Mouse (Mus musculus): ENCODE results near the gene Gcnt1.
A peak's percentile ranks its signal among the peaks of the same experiment; 100 is the strongest.

Gcnt1 gene

DNA sequence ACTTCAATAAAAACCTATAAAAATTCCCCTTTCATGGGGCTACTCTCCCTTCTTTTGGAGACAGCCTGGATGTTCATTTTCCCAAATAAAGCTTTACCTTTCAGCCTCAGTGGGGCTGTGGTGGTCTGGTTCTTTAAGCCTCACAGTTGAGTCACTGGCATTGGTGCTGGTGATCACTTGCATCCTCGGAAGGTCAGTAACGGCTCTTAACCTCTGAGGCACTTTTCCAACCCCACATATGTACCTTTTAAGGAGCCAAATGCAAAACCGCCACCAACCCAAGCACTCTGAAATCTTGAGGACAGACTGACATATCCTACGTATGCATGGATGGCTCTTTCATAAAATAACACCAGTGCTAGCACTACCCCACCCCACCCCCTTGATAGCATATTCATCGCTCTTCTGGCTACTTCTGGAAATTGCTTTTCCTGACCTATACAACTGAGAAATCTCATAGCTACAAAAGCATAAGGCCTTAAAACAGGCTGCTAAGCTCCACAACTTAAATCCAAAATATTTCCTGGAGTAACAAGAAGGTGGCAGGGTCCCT is 48.9 kb downstream of the Gcnt1 start:
- H3K27me3 ChIP-seq (ENCODE audit: control insufficient read depth, insufficient read depth, low read length, poor library complexity, severe bottlenecking) = no peaks in the 10 kb centered on the region
- peaks cover 5% of the 10 kb centered on the region; the same call in 1 of the 2 replicates for H3K36me3 ChIP-seq (ENCODE audit: control insufficient read depth, insufficient read depth, low read length, poor library complexity, severe bottlenecking)
- no peak for DNase-seq (ENCODE audit: low read depth, low spot score)

DNA sequence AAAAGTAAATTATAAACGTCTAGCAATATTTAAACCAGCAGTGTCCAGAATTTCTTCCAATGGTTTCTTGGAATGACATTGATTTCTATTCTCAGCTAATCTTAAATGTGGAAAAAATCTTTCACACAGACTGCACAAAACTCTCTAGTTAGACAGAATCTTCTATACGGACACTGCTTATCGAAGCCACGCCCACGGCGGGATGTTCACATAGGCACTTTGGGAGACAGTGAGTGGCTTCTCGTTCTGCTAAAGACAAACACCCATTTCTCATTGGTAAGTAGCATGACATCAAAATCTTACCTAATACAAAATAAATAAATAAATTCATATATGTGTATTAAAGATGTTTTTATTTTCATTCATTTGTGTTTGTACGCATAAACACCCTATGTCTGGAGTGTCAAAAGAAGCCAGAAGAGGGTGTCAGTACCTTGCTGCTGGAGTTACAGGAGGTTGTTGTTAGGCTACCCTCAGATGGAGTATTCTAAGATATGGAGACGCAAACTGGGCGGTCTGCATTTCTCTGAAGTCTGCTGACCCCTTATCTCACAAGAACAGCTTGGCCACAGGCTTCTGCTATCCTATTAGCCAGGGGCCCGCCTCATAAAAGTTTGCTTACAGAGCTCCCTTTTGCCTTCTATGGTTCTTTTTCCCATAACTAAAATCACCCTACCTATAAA is 49.5 kb downstream of the Gcnt1 start:
- no peak for DNase-seq (ENCODE audit: low read depth, low spot score)

DNA sequence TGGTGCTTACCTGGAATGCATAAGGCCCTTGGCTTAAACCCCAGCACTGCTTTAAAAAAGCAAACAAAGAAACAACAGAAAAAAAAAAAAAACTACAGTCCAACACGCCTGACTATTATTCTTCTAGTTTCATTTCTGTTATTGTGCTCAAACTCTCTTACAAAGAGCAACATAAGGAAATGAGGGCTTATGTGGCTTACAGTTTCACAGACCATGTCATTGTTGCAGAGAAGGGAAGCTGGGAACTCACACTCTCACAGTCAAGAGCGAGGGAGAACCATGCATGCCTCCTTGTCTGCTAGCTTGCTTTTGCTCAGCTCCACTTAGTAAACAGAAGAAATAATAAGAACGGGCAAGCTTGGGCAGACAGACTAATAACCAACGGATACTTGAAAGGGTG is 52.9 kb downstream of the Gcnt1 start:
- peaks cover 3% of the 10 kb centered on the region; the same call in 1 of the 2 replicates for H3K36me3 ChIP-seq (ENCODE audit: control insufficient read depth, insufficient read depth, low read length, poor library complexity, severe bottlenecking)
- peak; percentile 67 for DNase-seq (ENCODE audit: low read depth, low spot score)
- H3K27me3 ChIP-seq (ENCODE audit: control insufficient read depth, insufficient read depth, low read length, poor library complexity, severe bottlenecking) = no peaks in the 10 kb centered on the region

More for the DNA sequence above, 49.5 kb downstream of the Gcnt1 start:
- Histone ChIP-seq H3K27me3 (ENCODE audit: control insufficient read depth, insufficient read depth, low read length, poor library complexity, severe bottlenecking) (no peaks in the 10 kb centered on the region), H3K36me3 (ENCODE audit: control insufficient read depth, insufficient read depth, low read length, poor library complexity, severe bottlenecking) (peaks cover 3% of the 10 kb centered on the region; the same call in 1 of the 2 replicates)

DNA sequence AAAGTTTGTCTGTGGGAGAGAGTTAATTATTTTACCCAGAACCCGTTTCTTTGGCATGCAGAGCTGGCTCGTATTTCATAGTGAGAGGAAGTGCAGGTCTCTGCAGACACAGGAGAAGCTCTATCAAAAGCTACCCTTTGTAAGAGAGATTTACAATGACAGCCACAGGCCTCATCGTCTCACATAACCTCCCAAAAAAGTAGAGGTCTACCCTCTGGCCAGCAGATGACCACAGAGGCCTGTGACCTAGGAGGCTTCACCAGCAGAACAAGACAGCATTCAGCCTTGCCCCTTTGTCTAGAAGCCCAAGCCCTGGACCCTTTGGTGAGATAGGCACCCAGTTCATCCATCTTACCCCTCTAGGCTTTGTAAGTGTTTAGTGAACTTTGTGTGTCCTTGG is 53.9 kb downstream of the Gcnt1 start:
- DNase-seq (ENCODE audit: low read depth, low spot score) = no peak
- Histone ChIP-seq H3K36me3 (ENCODE audit: control insufficient read depth, insufficient read depth, low read length, poor library complexity, severe bottlenecking) (0 out of 2 replicates have a peak, but pooled peaks cover 2% of the 10 kb centered on the region), H3K27me3 (ENCODE audit: control insufficient read depth, insufficient read depth, low read length, poor library complexity, severe bottlenecking) (no peaks in the 10 kb centered on the region)

DNA sequence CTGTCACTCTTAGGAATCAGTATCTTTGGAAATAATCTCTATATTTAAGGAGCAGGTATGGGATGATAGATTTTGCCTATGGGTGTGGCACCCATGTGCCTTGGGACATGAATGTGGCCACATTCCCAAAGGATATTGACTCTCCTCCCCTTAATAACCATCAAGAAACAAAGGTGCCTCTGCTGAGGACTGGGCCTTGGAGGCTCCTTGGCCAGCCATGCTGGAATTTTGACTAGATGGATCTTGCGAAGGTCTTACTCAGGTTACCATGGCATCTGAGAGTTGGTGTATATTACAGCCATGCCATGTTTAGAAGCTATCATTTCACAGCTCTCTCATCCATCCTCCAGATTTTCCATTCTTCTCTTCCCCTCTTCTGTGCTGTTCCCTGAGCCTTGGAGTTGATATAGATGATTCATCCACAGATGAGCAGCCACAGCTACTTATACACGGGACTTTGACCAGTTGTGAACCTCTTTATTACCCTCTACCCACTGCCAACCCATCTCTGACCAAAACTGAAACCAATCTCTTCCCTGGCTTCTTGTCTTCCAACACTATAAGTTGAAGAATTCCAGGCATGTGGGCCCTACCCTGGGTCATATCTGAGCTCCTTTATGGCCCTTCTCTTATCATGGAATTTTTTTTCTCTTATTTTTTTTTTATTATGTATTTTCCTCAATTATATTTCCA is 56.2 kb downstream of the Gcnt1 start:
- Histone ChIP-seq H3K36me3 (ENCODE audit: control insufficient read depth, insufficient read depth, low read length, poor library complexity, severe bottlenecking) (no peaks in the 10 kb centered on the region), H3K27me3 (ENCODE audit: control insufficient read depth, insufficient read depth, low read length, poor library complexity, severe bottlenecking) (no peaks in the 10 kb centered on the region)
- DNase-seq (ENCODE audit: low read depth, low spot score) = no peak

DNA sequence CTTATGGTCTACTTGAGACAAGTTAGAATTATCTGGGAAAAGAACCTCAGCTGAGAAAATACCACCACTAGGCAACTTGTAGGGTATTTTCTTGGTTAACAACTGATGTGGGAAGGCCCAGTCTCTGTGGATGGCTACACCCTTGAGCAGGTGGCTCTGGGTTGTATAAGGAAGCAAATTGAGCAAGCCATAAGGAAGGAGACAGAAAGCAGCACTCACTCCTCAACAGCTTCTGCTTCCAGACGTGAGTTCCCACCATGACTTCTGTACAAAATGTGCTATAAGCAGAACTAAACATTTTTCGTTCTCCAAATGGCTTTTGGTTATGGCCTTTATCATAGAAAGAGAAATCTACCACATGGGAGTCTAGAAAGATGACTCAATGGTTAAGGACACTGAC is 58.2 kb downstream of the Gcnt1 start:
- no peaks in the 10 kb centered on the region for H3K36me3 ChIP-seq (ENCODE audit: control insufficient read depth, insufficient read depth, low read length, poor library complexity, severe bottlenecking)
- no peaks in the 10 kb centered on the region for H3K27me3 ChIP-seq (ENCODE audit: control insufficient read depth, insufficient read depth, low read length, poor library complexity, severe bottlenecking)
- no peak for DNase-seq (ENCODE audit: low read depth, low spot score)

DNA sequence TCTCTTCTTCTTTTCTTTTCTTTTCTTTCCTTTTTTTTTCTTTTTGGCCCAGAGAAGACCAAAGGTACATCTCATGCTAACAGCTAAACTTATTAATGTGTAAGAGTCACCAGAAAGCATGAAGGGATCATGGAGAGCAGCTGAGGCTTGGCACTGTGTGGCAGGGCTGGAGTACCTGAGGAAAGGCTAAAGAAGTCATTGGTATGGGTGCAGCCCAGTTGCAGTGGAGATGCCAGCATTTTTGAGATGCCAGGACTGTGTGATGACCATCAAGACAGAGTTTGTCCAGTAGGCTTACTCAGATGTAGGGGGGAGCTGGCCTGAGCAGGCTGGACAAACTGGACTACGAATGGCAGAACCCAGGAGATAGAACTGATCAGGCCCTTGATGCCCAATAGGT is 58.9 kb downstream of the Gcnt1 start:
- no peaks in the 10 kb centered on the region for H3K27me3 ChIP-seq (ENCODE audit: control insufficient read depth, insufficient read depth, low read length, poor library complexity, severe bottlenecking)
- DNase-seq (ENCODE audit: low read depth, low spot score) = no peak
- H3K36me3 ChIP-seq (ENCODE audit: control insufficient read depth, insufficient read depth, low read length, poor library complexity, severe bottlenecking) = no peaks in the 10 kb centered on the region

DNA sequence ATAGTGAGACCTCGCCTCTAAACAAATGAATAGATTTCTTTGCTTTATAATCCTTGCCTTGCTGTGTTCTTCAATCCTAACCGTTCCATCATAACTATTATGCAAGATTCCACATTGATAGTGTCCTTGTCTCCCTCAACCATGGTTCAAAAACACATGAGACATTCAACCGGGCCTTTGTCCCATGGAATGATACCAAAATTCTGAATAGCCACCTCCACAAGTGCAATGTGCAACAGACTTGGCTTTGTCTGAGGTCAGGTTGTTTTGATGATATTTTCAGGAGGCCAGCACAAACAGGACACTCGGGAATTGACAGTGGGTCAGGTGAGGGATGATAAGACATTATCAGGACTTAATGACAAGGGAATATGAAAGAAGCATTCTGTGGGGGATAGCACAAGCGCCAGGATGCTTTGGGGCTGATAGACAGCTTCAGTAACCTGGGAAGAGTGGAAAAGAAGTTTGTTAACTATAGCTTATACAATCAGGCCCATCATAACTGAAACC is 59.9 kb downstream of the Gcnt1 start:
- DNase-seq (ENCODE audit: low read depth, low spot score) = no peak
- Histone ChIP-seq H3K27me3 (ENCODE audit: control insufficient read depth, insufficient read depth, low read length, poor library complexity, severe bottlenecking) (no peaks in the 10 kb centered on the region), H3K36me3 (ENCODE audit: control insufficient read depth, insufficient read depth, low read length, poor library complexity, severe bottlenecking) (no peaks in the 10 kb centered on the region)

DNA sequence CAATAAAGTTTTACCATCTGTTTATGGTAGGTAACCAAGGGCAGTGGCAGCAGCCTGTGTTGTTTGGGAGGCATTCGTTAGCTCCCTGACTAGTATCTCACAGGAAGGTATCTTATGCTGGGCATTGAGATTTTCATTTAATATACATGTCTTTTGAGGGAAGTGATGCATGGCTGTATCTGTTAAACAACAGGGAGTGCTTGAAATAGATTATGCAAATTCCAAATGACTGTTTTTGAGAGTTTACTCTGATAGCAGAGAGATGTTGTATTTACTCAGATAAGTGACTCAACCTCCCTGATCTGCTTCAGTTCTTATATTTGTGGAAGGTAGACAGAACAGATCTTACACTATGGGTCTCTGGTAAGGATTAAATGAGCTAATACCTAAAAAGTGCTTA is 61.1 kb downstream of the Gcnt1 start:
- H3K27me3 ChIP-seq (ENCODE audit: control insufficient read depth, insufficient read depth, low read length, poor library complexity, severe bottlenecking) = no peaks in the 10 kb centered on the region
- DNase-seq (ENCODE audit: low read depth, low spot score) = peak; percentile 40
- H3K36me3 ChIP-seq (ENCODE audit: control insufficient read depth, insufficient read depth, low read length, poor library complexity, severe bottlenecking) = no peaks in the 10 kb centered on the region

DNA sequence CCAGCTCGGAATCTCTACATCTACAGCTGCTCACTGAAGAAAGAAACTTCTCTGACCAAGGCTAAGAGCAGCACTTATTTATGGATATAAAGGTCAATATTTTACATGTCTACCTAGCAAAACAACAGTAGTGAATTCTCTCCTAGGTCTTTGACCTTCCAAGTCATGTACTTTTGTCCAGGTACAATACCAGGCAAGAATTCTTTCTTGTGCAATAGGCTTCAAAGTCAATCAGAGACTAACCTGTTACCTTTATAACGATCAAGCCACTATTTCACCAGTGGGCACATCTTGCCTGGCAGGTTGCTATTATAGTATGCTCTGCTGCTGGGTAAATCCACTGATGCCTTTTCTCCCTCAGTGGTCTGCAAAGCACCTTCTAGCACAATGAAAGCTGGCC is 61.6 kb downstream of the Gcnt1 start:
- no peaks in the 10 kb centered on the region for H3K27me3 ChIP-seq (ENCODE audit: control insufficient read depth, insufficient read depth, low read length, poor library complexity, severe bottlenecking)
- H3K36me3 ChIP-seq (ENCODE audit: control insufficient read depth, insufficient read depth, low read length, poor library complexity, severe bottlenecking) = no peaks in the 10 kb centered on the region
- DNase-seq (ENCODE audit: low read depth, low spot score) = no peak

DNA sequence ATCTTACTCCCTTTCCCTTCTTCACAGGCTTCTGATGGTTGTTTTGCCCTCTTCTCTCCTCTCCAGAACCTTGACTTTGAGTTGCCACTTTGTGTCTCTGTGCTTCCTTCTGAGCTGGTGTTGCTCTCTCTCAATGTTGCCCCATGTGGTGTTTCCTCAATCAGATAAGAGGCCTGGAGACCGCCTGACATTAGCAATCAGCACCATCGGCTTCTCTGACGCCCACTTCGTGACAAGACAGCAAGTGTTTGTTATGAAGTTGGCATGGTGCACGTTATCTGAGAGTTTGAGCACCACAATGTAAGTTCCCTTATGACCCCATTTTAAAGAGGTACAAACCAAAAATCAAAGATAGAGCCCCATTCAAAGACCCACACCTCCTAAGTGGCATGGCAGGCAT is 76.6 kb downstream of the Gcnt1 start:
- Histone ChIP-seq H3K27me3 (ENCODE audit: control insufficient read depth, insufficient read depth, low read length, poor library complexity, severe bottlenecking) (no peaks in the 10 kb centered on the region), H3K36me3 (ENCODE audit: control insufficient read depth, insufficient read depth, low read length, poor library complexity, severe bottlenecking) (no peaks in the 10 kb centered on the region)
- DNase-seq (ENCODE audit: low read depth, low spot score) = no peak

DNA sequence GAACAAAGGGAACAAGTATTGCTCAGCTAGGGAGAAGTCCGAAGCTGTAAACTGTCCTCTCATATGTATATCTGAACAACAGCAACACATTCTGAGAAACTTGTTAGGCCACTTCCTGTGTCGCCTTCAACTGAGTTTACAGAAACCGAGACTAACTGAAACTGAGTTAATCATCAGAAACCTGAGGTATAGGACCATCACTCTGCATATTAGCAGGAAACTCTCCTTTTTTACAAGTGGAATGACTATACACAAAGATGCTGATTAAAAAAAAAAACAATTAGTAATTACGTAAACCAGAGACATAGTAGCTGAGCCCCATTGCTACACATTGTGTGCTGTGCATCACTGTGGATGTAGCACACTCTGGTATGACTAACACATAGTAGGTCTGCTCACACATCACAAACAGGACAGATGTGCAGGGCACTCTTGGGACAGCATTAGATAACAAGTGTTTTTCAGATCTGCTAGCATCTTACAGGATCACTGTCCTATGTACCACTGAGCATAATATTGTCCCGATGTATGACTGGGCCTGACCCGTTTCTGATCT is 77.4 kb downstream of the Gcnt1 start:
- Histone ChIP-seq H3K27me3 (ENCODE audit: control insufficient read depth, insufficient read depth, low read length, poor library complexity, severe bottlenecking) (no peaks in the 10 kb centered on the region), H3K36me3 (ENCODE audit: control insufficient read depth, insufficient read depth, low read length, poor library complexity, severe bottlenecking) (no peaks in the 10 kb centered on the region)
- no peak for DNase-seq (ENCODE audit: low read depth, low spot score)

DNA sequence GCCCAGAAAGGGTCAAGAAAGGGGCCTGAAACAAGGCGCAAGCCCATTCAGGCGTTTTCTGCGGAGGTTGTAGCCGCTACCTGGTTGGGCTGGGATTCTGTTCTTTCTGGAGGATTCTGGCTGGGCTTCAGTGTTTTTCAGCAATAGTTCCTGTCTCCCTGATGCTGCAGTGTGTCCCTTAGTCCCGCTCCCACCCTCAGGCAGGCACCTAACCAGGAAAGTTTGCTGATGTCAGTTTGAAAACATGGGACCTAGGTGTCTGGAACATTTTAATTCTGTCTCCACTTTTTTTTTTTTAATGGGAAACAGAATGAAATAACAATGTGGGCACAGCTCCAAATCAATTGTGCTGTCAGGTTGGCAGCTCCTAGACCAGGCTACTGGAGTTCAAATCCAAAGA is 78.5 kb downstream of the Gcnt1 start:
- no peak for DNase-seq (ENCODE audit: low read depth, low spot score)
- no peaks in the 10 kb centered on the region for H3K27me3 ChIP-seq (ENCODE audit: control insufficient read depth, insufficient read depth, low read length, poor library complexity, severe bottlenecking)
- no peaks in the 10 kb centered on the region for H3K36me3 ChIP-seq (ENCODE audit: control insufficient read depth, insufficient read depth, low read length, poor library complexity, severe bottlenecking)

DNA sequence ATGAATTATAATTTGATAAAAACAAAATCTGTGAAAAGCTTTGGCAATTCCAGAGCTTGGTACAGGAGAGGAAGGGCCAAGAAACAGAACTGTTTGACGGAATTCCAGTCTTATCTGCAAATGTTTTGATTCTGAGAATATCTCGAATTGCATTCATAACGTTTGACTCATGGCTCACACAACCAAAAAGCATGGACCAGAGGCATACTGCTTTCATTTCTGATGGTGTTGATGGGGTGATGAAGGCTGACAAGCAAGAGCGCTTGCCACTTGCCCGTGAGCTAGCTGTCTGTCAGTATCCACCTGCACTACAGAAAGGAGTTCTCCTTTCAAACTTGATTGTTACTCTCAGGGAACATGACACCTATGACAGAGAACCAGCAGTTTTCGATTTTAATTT is 83.1 kb downstream of the Gcnt1 start:
- Histone ChIP-seq H3K36me3 (ENCODE audit: control insufficient read depth, insufficient read depth, low read length, poor library complexity, severe bottlenecking) (no peaks in the 10 kb centered on the region), H3K27me3 (ENCODE audit: control insufficient read depth, insufficient read depth, low read length, poor library complexity, severe bottlenecking) (no peaks in the 10 kb centered on the region)
- no peak for DNase-seq (ENCODE audit: low read depth, low spot score)

DNA sequence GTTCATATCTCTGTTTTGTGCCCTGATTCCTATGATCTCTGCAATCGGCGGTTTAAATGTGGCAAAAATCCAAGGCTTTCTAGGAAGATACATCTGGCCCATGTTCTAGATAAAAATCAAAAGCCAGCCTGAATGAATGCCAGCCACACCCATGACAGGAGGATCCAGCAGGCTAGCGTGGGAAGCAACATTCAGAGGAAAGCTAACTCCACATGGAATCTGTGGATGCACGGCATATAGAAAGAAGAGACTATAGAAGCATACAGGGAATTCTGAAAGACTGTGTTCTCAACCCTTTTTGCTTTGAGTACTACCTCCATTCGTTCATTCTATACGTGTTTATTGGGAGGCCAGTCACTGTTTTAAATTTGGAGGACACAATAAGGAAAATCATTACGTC is 86.6 kb downstream of the Gcnt1 start:
- Histone ChIP-seq H3K27me3 (ENCODE audit: control insufficient read depth, insufficient read depth, low read length, poor library complexity, severe bottlenecking) (no peaks in the 10 kb centered on the region), H3K36me3 (ENCODE audit: control insufficient read depth, insufficient read depth, low read length, poor library complexity, severe bottlenecking) (no peaks in the 10 kb centered on the region)
- DNase-seq (ENCODE audit: low read depth, low spot score) = no peak

Data from splenic B cell, adult 2 months (primary cell).